Mouse (Mus musculus) thymus, postnatal 0 days (tissue): ENCODE results near the gene Mtfmt. TPM values are rescaled to one million over a fixed set of nuclear protein-coding genes. Genes with fewer than 3 reads are reported as not detected.

ENCODE experiments used
- polyA plus RNA-seq: library from polyadenylated mRNA; unstranded; fragments of >200 nt; fragmentation: Nextera tagmentation; extraction: Ambion mirVana; gene quantifications from 2 replicates; pipeline ENCODE4 v1.2.1, GENCODE M21; 2015

Gene Mtfmt
- polyA plus RNA-seq, 1 experiment from 2014 or later: 23.5 TPM

Other genes starting within 250 kb of the Mtfmt start
- 6.0 and 7.3 TPM in 2 replicates for gene Parp16, start 240.4 kb upstream of the Mtfmt start, polyA plus RNA-seq
- gene Cilp, start 170.6 kb upstream of the Mtfmt start, polyA plus RNA-seq: 0.61 and 0.77 TPM in 2 replicates
- 49.8 and 55.5 TPM in 2 replicates for gene Clpx, start 141.5 kb upstream of the Mtfmt start, polyA plus RNA-seq
- gene Pdcd7, start 89.7 kb upstream of the Mtfmt start, polyA plus RNA-seq: 14.8 and 18.6 TPM in 2 replicates
- gene Ubap1l, start 74.7 kb upstream of the Mtfmt start, polyA plus RNA-seq: 0.12 and 0.22 TPM in 2 replicates
- gene Kbtbd13, start 44.1 kb upstream of the Mtfmt start, polyA plus RNA-seq: 0.37 and 0.55 TPM in 2 replicates
- 2.0 and 2.2 TPM in 2 replicates for gene Rasl12, start 37.3 kb upstream of the Mtfmt start, polyA plus RNA-seq
- gene Slc51b, start 12.8 kb upstream of the Mtfmt start, polyA plus RNA-seq: 0.21 TPM in 1 of 2 replicates, not detected in the other
- gene Spg21, start 25.2 kb downstream of the Mtfmt start, polyA plus RNA-seq: 105 and 115 TPM in 2 replicates
- gene Ankdd1a, start 84.4 kb downstream of the Mtfmt start, polyA plus RNA-seq: 0.12 TPM in 2 replicates
- gene Plekho2, start 144.3 kb downstream of the Mtfmt start, polyA plus RNA-seq: 12.2 and 14.9 TPM in 2 replicates
- 14.4 and 17.4 TPM in 2 replicates for gene Pif1, start 151.4 kb downstream of the Mtfmt start, polyA plus RNA-seq
- 1.8 and 2.0 TPM in 2 replicates for gene Rbpms2, start 193.9 kb downstream of the Mtfmt start, polyA plus RNA-seq
- 113 and 118 TPM in 2 replicates for gene Oaz2, start 232.2 kb downstream of the Mtfmt start, polyA plus RNA-seq